Mouse (Mus musculus): ENCODE results near the gene Mab21l3. TPM values are rescaled to one million over a fixed set of nuclear protein-coding genes. Genes with fewer than 3 reads are reported as not detected.
"Not testable (repeated sequence)": the region's sequence is repeated elsewhere in the genome, so short reads cannot be mapped to it uniquely, and the experiment has no call there.

Gene Mab21l3
- polyA plus RNA-seq, 1 experiment from 2014 or later = 0.56 TPM

DNA sequence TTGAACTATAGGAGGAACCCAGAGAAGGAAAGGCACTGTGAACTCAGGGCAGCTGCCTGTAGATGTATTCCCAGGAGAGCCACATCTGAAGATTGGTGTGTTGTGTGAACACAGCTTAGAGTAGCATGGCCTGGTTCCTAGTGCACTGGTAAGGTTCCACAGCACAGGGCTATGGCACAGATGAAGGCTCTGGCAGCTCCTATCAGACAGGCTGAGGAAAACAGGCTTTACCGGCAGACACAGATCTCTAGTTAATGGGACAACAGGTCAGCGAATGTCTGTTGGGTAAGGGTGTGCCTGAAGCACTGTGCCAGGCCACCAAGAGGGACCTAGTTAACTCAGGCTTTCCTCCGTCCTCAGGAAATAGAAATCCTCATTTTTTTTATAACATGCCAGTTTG is 11.8 kb downstream of the Mab21l3 start:
- Histone ChIP-seq H3K27me3 (no peaks in the 10 kb centered on the region), H3K4me2 (replicated peaks) (no peak overlapping the region), H3K9me3 (no peaks in the 10 kb centered on the region), H3K4me1 (peaks cover 13% of the 10 kb centered on the region), H3K36me3 (no peaks in the 10 kb centered on the region), H3K4me3 (no peak overlapping the region), H3K27ac (replicated peaks) (no peak overlapping the region), H3K9ac (replicated peaks) (no peak overlapping the region; the same call in 1 of the 2 replicates)
- no peak for ATAC-seq (replicated peaks)
- WGBS = 85% methylated on average over 3 of the region's 3 CpGs

DNA sequence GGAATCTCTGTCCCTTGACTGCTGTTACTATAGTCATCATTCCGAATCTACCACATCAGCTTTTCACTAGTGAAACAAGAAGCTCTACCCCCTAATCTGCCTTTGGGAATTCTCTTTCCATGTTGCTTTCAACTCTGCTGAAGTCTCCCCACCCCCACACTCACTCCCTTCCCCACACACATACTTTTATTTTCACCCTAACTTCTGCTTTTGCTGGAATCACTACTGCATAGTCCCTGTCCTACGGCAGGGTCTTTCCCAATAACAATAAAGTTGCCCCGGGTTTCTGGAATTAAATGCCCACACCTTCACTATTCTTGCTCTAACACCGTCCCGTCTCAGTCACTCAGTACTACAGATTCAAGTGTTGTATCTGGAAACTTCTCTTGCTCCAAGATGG is 12.2 kb downstream of the Mab21l3 start:
- peak overlapping the region; percentile 40 for H3K4me2 ChIP-seq (replicated peaks)
- no peaks in the 10 kb centered on the region for H3K36me3 ChIP-seq
- H3K4me1 ChIP-seq = peaks cover 13% of the 10 kb centered on the region
- no peaks in the 10 kb centered on the region for H3K27me3 ChIP-seq
- no peaks in the 10 kb centered on the region for H3K9me3 ChIP-seq
- 67% methylated on average over 5 of the region's 5 CpGs for WGBS
- no peak overlapping the region for H3K27ac ChIP-seq (replicated peaks)
- ATAC-seq (replicated peaks) = no peak
- H3K4me3 ChIP-seq = peak overlapping the region; percentile 13; the same call in 1 of the 2 replicates
- peak overlapping the region; percentile 27; the same call in 1 of the 2 replicates for H3K9ac ChIP-seq (replicated peaks)

DNA sequence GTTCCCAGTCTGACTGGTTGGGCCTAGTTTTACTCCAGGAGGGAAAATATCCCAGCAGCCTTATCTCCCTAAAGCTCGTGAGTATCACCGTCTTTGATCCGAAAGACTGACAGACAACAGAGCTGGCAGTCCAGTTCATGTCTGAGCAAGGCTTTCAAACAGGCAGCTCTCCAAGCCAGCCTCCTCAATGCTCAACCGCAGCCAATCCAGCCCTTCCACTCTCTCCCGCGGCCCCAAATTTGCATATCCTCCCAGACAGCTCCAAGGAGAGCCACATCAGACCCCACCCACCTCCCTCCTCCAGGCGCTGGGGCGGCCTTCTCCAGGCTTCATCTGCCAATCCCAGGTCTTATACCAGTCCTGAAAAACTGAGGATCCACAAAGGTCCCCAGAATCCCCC is 12.7 kb downstream of the Mab21l3 start:
- Histone ChIP-seq H3K27ac (replicated peaks) (no peak overlapping the region), H3K9me3 (no peaks in the 10 kb centered on the region), H3K4me1 (peaks cover 13% of the 10 kb centered on the region), H3K27me3 (no peaks in the 10 kb centered on the region), H3K9ac (replicated peaks) (0 out of 2 replicates have a peak overlapping the region, but pooled peaks have one; percentile 27), H3K36me3 (no peaks in the 10 kb centered on the region), H3K4me2 (replicated peaks) (peak overlapping the region; percentile 40), H3K4me3 (peak overlapping the region; percentile 13; the same call in 1 of the 2 replicates)
- ATAC-seq (replicated peaks) = peak; percentile 95
- WGBS = under 1% methylated on average over 8 of the region's 8 CpGs

DNA sequence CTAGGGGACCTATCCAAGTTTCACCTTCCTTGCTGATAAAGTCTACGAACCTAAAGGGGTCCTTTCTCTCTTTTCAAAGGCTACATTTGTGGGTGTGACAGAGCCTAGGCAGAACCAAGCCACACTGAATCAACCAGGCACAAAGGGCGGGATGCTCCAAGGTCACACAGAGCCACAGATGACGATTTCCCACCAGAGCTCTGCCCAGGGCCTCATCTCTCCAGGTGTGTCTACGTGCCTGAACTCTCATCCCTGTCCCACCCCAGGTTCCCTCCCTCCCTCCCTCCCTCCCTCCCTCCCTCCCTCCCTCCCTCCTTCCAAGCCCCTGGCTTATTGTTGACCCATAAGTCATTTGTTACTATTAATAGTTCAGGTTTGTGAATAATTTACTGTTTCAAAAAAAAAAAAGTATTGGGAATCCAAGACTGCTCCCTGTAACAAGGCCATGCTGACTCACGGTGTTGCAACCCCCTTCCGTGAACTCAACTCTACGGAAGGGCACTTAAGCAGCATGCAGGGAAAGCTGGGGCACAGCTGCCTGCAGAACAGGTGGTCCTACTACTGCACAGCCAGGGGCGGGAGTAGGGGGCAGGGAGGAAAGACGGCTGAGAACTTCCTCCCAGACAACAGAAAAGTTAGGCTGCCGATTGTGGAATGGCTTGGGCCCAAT is 17.4 kb downstream of the Mab21l3 start:
- Histone ChIP-seq H3K9me3 (no peaks in the 10 kb centered on the region), H3K36me3 (no peaks in the 10 kb centered on the region), H3K4me2 (replicated peaks) (no peak overlapping the region), H3K27me3 (no peaks in the 10 kb centered on the region), H3K4me3 (no peak overlapping the region), H3K4me1 (peaks cover 12% of the 10 kb centered on the region), H3K27ac (replicated peaks) (no peak overlapping the region), H3K9ac (replicated peaks) (no peak overlapping the region)
- ATAC-seq (replicated peaks) = no peak
- WGBS = 44% methylated on average over 10 of the region's 10 CpGs

DNA sequence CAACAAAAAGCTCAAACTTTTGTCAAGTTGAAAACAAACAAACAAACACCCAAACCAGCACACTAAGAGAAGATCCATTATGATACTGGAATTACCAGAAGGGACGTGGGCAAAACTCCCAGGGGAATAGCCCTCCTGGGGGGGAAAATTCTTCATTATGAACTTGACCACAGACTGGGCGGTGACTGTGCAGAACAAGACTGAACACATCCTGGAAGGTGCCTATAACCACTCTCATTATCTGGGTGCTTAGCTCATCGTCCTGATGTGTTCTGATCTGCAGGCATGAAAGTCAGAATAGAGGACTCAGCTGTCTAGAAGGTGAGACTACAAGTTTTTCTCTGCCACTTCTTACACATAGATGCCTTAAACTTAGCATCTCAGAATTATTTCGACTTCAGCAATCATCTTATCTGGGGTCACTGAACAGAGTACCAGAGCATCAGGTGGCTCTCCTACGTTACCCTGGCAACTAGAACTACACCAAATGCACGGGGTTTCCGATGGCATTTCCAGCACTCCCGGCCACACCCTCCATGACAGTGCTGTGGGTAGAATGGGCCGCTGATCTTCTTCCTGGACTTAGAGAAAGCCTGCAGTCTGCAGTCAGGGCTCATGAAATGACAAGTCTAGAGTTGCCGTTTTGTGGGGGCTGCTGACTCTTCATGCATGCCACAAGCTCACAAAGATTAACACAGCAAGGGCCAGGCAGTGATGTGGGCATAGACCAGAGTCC is 18.7 kb downstream of the Mab21l3 start:
- no peak for ATAC-seq (replicated peaks)
- WGBS = 81% methylated on average over 10 of the region's 10 CpGs
- Histone ChIP-seq H3K9me3 (no peaks in the 10 kb centered on the region), H3K9ac (replicated peaks) (no peak overlapping the region), H3K27me3 (no peaks in the 10 kb centered on the region), H3K4me3 (no peak overlapping the region), H3K4me1 (no peaks in the 10 kb centered on the region), H3K27ac (replicated peaks) (no peak overlapping the region), H3K4me2 (replicated peaks) (no peak overlapping the region), H3K36me3 (no peaks in the 10 kb centered on the region)

DNA sequence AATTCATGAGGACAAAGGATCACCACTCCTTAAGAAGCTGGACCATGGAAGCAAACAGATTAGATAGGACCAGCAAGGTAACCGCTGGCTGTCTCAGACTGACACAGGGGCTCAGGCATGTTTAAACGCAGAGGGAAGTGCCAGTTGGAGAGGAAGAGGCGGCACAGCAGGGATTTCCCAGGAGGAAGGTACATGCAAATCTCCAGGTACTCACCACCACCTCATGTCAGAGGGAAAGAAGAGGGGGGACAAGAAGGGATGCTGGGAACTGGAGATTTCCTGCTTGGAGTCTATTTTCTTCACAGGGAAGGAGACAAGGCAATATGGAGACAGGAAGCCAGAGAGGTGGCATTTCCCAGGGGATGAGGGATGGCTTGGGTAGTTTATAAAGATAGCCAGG is 20.2 kb downstream of the Mab21l3 start:
- H3K4me3 ChIP-seq = no peak overlapping the region
- no peak for ATAC-seq (replicated peaks)

DNA sequence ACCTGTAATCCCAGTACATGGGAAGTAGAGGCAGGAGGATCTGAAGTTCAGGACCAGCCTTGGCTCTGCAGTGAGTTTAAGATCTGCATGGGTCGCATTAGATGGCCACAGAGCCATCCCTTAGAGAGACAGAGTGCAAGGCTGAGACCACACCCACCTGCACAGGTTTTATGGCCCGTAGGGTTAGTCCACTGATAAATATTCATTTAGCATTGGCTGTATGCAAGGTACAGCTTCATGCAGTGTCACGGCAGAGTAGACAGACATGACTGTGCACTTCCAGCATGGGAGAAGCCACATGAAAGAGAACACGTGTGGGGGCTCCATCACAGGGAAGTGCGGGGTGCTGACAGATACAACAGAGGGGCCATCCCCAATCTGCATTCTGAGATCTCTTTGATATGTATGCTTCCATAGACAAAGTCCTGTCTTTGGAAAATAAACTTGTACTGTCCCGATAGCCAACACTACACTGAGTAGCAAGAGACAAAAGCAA is 21.5 kb downstream of the Mab21l3 start:
- no peaks in the 10 kb centered on the region for H3K36me3 ChIP-seq
- H3K9me3 ChIP-seq = no peaks in the 10 kb centered on the region
- no peaks in the 10 kb centered on the region for H3K27me3 ChIP-seq
- no peaks in the 10 kb centered on the region for H3K4me1 ChIP-seq
- H3K9ac ChIP-seq (replicated peaks) = no peak overlapping the region
- no peak for ATAC-seq (replicated peaks)
- H3K4me3 ChIP-seq = no peak overlapping the region
- 82% methylated on average over 6 of the region's 6 CpGs for WGBS
- H3K27ac ChIP-seq (replicated peaks) = no peak overlapping the region
- no peak overlapping the region for H3K4me2 ChIP-seq (replicated peaks)

More for the DNA sequence above, 20.2 kb downstream of the Mab21l3 start:
- H3K36me3 ChIP-seq = no peaks in the 10 kb centered on the region
- no peak overlapping the region for H3K9ac ChIP-seq (replicated peaks)
- no peaks in the 10 kb centered on the region for H3K4me1 ChIP-seq
- H3K27me3 ChIP-seq = no peaks in the 10 kb centered on the region
- no peaks in the 10 kb centered on the region for H3K9me3 ChIP-seq
- no peak overlapping the region for H3K27ac ChIP-seq (replicated peaks)
- H3K4me2 ChIP-seq (replicated peaks) = no peak overlapping the region
- WGBS = 52% methylated on average over 3 of the region's 3 CpGs

DNA sequence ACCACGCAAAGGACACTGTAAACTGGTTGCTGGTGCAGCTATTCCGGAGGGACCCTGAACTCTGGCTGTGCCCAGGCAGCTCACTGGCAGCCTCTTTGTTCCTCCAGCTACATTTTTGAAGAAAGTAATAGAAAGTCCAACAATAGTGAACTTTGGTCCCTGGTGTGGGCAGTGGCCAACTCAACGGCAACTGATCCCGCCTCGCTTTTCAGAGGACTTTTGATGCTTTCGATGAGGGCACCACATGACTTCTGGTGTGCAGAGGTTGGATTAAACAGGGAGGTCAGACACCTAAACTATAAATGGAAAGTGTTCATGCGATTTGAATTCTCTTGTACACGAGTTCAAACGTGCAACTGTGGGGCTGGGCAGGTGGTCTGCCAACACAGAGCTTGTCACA is 24.4 kb downstream of the Mab21l3 start:
- H3K36me3 ChIP-seq = no peaks in the 10 kb centered on the region
- H3K4me2 ChIP-seq (replicated peaks) = no peak overlapping the region
- no peaks in the 10 kb centered on the region for H3K4me1 ChIP-seq
- no peak for ATAC-seq (replicated peaks)
- no peaks in the 10 kb centered on the region for H3K9me3 ChIP-seq
- 71% methylated on average over 9 of the region's 9 CpGs for WGBS
- H3K27ac ChIP-seq (replicated peaks) = no peak overlapping the region
- no peak overlapping the region for H3K4me3 ChIP-seq
- H3K9ac ChIP-seq (replicated peaks) = no peak overlapping the region
- no peaks in the 10 kb centered on the region for H3K27me3 ChIP-seq

DNA sequence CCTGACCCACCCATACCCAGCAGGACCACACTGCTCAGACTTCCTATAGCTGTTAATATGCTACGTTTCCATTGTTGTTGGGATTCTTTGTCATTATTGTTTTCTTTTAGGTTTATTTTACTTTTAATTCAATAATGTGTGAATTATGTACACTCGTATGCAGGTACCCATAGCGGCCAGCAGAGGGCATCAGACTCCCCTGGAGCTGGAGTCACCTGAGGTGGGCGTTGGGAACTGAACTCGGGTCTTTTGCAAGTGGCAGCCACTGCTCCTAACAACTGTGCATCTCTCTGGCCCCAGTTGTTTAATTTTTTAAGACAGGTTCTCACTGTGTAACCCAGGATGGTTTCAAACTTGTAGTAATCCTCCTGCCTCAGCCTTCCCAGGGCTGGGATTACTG is 26.7 kb downstream of the Mab21l3 start:
- no peak for ATAC-seq (replicated peaks)
- no peak overlapping the region for H3K4me2 ChIP-seq (replicated peaks)
- H3K4me3 ChIP-seq = no peak overlapping the region
- H3K9ac ChIP-seq (replicated peaks) = no peak overlapping the region
- 84% methylated on average over 5 of the region's 5 CpGs for WGBS
- no peaks in the 10 kb centered on the region for H3K27me3 ChIP-seq
- no peaks in the 10 kb centered on the region for H3K36me3 ChIP-seq
- H3K9me3 ChIP-seq = no peaks in the 10 kb centered on the region
- no peak overlapping the region for H3K27ac ChIP-seq (replicated peaks)
- no peaks in the 10 kb centered on the region for H3K4me1 ChIP-seq

DNA sequence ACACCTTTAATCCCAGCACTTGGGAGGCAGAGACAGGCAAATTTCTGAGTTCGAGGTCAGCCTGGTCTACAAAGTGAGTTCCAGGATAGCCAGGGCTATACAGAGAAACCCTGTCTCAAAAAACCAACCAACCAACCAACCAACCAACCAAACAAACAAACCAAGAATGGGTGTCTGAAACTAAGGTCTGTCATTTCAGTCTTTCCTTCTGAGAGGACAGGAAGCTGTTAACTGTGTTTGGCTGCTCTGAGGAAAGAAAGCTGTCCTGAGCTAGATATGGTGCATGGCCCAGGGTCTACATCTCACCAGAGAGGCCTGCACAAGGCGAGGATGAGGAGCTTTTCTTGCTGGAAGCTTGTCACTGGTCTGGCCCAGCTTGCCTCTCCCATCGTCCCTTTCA is 28.1 kb downstream of the Mab21l3 start:
- not testable (repeated sequence) for H3K4me3 ChIP-seq, H3K27me3 ChIP-seq

DNA sequence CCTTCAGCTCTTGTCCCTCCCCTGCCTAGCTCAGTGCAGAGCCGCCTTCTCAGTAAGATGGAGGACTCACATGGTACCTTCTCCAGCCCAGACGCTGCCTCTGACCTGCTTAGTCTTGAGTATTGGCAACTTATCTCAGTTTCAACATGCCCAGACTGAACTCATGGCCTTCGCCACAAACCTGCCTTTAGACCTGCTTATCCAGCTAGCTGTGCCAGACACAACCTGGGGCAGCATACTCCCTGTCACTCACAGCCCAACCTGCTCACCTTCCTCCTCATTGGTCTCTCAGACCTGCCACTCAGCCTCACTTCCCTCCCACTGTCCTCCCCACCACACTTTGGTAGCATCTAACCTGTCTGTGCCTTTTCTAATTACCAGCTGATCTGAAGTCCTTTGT is 32.8 kb downstream of the Mab21l3 start:
- WGBS = 92% methylated on average over 3 of the region's 3 CpGs
- Histone ChIP-seq H3K36me3 (no peaks in the 10 kb centered on the region), H3K9me3 (no peaks in the 10 kb centered on the region), H3K27me3 (no peaks in the 10 kb centered on the region), H3K27ac (replicated peaks) (no peak overlapping the region), H3K4me3 (no peak overlapping the region), H3K4me1 (no peaks in the 10 kb centered on the region), H3K4me2 (replicated peaks) (no peak overlapping the region), H3K9ac (replicated peaks) (no peak overlapping the region)
- no peak for ATAC-seq (replicated peaks)

More for the DNA sequence above, 28.1 kb downstream of the Mab21l3 start:
- H3K9me3 ChIP-seq; ATAC-seq (replicated peaks); H3K9ac ChIP-seq (replicated peaks); H3K36me3 ChIP-seq; H3K4me1 ChIP-seq; H3K4me2 ChIP-seq (replicated peaks); H3K27ac ChIP-seq (replicated peaks): not testable (repeated sequence)
- whole genome bisulfite sequencing = 77% methylated on average over 3 of the region's 3 CpGs

DNA sequence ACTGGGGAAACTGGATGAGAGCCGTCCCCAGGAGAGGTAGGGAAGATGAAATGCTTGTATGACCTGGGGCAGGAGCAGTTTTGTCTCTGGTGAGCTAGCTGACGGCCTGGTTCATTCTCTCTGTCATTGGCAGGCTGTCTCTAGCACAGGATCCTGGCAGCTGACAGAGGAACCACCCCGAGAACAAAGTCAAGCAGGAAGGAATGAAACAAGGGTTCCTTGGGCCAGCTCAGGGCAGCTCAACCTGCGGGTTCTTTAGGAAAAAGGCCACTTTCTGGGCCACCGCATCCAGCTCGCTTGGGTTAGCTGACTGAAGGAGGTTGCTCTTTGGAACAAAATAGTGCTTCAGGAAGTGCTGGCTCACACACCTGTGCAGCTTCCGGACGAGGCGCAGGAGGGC is 34.0 kb downstream of the Mab21l3 start:
- Histone ChIP-seq H3K4me3 (no peak overlapping the region), H3K36me3 (no peaks in the 10 kb centered on the region), H3K9me3 (no peaks in the 10 kb centered on the region), H3K4me2 (replicated peaks) (no peak overlapping the region), H3K27ac (replicated peaks) (no peak overlapping the region), H3K4me1 (no peaks in the 10 kb centered on the region), H3K9ac (replicated peaks) (no peak overlapping the region), H3K27me3 (no peaks in the 10 kb centered on the region)
- WGBS = 85% methylated on average over 9 of the region's 9 CpGs
- ATAC-seq (replicated peaks) = no peak
